8 mouse cellular contexts compared by ENCODE assay signal in the genomic region with DNA sequence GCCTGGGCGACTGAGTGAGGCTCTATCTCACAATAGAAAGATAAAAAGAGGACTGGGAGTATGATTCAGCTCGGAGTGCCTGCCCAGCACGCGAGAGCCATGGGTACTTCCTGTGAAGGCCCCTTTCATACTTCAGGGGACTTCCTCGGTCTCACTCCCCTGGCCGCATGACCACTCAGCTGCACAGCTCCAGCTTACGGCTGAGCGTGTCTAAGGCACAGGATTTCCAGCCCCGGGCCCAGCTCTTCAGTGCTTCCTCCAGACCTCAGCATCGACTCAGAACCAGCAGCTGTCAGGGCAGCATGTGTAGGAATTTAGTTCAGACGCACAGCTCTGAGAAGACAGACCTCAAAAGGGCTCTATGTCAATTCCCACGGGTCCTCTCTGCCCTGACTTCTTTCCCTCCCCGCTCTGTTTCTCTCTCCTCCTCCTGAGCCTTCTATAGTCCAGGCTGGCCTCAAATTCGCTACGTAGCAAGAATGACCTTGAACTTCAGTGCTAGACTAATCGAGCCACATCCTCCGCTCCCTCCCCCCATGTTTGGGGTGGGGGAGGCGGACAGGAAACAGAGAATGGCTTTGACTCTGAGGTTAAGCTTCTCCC.
DNase-seq lines count a peak whose midpoint lies in the region; ATAC-seq lines count a peak whose summit lies in the region.

No protein-coding gene starts in this region.

- H3K4me3 ChIP-seq in midbrain, embryonic 15.5 days, result no peak overlapping the region
- H3K4me3 ChIP-seq in forebrain, embryonic 13.5 days, result no peak overlapping the region

- H3K36me3 ChIP-seq in midbrain, embryonic 15.5 days (replicated peaks), result peaks cover 15% of the 10 kb centered on the region; the same call in 1 of the 2 replicates
- H3K36me3 ChIP-seq in forebrain, embryonic 13.5 days (ENCODE audit: poor library complexity, severe bottlenecking), result peaks cover 37% of the 10 kb centered on the region

- WGBS in midbrain, embryonic 15.5 days, result 62% methylated on average over 18 of the region's 18 CpGs
- WGBS in forebrain, embryonic 13.5 days, result 75% methylated on average over 18 of the region's 18 CpGs

- H3K9ac ChIP-seq in midbrain, embryonic 15.5 days, result no peak overlapping the region
- H3K9ac ChIP-seq in forebrain, embryonic 13.5 days, result no peak overlapping the region

- H3K4me2 ChIP-seq in midbrain, embryonic 15.5 days, result no peak overlapping the region
- H3K4me2 ChIP-seq in forebrain, embryonic 13.5 days, result no peak overlapping the region

- peak; percentile 31; the same call in 1 of the 2 replicates for ATAC-seq in midbrain, embryonic 15.5 days (replicated peaks)
- no peak for ATAC-seq in forebrain, embryonic 13.5 days

- DNase-seq in spleen, adult 18-20 months, result peak; percentile 25 to 29
- no peak for DNase-seq in spleen, adult 12 weeks (ENCODE audit: low spot score)
- DNase-seq in embryo, embryonic 10.5 days (ENCODE audit: low spot score), result peak; percentile 59
- peak; percentile 38 for DNase-seq in kidney, adult 9 months
- no peak for DNase-seq in urinary bladder, postnatal 10 days (ENCODE audit: low spot score)
- DNase-seq in right cerebral cortex, postnatal 14 days, result no peak

- no peaks in the 10 kb centered on the region for H3K27me3 ChIP-seq in midbrain, embryonic 15.5 days (replicated peaks)
- no peaks in the 10 kb centered on the region for H3K27me3 ChIP-seq in forebrain, embryonic 13.5 days

- H3K27ac ChIP-seq in midbrain, embryonic 15.5 days, result peak overlapping the region; percentile 17; the same call in 1 of the 2 replicates
- H3K27ac ChIP-seq in forebrain, embryonic 13.5 days, result no peak overlapping the region; the same call in 1 of the 2 replicates

- H3K4me1 ChIP-seq in midbrain, embryonic 15.5 days, result peaks cover 7% of the 10 kb centered on the region; the same call in 1 of the 2 replicates
- peaks cover 5% of the 10 kb centered on the region; the same call in 1 of the 2 replicates for H3K4me1 ChIP-seq in forebrain, embryonic 13.5 days

- no peaks in the 10 kb centered on the region for H3K9me3 ChIP-seq in midbrain, embryonic 15.5 days
- H3K9me3 ChIP-seq in forebrain, embryonic 13.5 days (replicated peaks), result no peaks in the 10 kb centered on the region

Comparison
In these comparisons a context has a peak if more than half of its experiments do, and no peak if none do; other contexts are left out.
1. DNase-seq: peak in spleen, adult 18-20 months (2 of 2), embryo, embryonic 10.5 days (single experiment) and kidney, adult 9 months (single experiment); none in spleen, adult 12 weeks (single experiment), urinary bladder, postnatal 10 days (single experiment) and right cerebral cortex, postnatal 14 days (single experiment).